Mouse (Mus musculus): Measurements from ENCODE around the gene Adcy3.

The Adcy3 gene

GRCm38 (mm10) chr12:4132941-4133846, at the start of gene Adcy3:
Gene Adcy3 (plus strand): TSS chr12:4133103.
- DNase-seq (ENCODE audit: low spot score) = no peak

GRCm38 (mm10) chr12:4083441-4083840, 49.5 kb upstream of the Adcy3 start:
- DNase-seq (ENCODE audit: low spot score) = no peak

GRCm38 (mm10) chr12:4107383-4107782, 25.5 kb upstream of the Adcy3 start:
- DNase-seq (ENCODE audit: low spot score) = peak; percentile 30

- no peak for DNase-seq (ENCODE audit: low spot score)
Observed at GRCm38 (mm10) chr12:4116132-4116531, 16.8 kb upstream of the Adcy3 start.

- no peak for DNase-seq (ENCODE audit: low spot score)
Observed at GRCm38 (mm10) chr12:4117136-4117535, 15.8 kb upstream of the Adcy3 start.

GRCm38 (mm10) chr12:4117579-4117978, 15.3 kb upstream of the Adcy3 start:
- DNase-seq (ENCODE audit: low spot score) = no peak

DNA sequence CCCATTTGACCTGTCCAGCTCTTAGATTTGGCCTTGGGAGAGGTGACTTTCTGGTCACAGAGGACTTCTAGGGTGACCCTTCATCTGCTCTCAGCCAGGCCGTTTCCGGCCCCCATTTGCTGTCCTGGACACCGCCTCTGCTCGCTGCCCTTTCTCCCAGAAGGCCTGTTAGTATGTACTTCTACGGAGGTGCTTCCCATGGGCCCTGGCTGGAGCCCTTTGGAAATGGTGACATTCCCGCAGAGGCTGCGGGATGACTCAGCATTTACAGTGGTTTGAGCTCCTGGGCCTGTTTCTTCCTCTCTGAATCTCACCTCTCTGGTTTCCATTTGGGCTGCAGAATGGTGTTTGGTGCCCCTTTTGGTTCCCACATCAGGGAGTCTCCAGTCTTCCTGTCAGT, 5.6 kb upstream of the Adcy3 start:
- DNase-seq (ENCODE audit: low spot score) = no peak

GRCm38 (mm10) chr12:4133847-4134212, 927 bp downstream of the Adcy3 start:
- no peak for DNase-seq (ENCODE audit: low spot score)

GRCm38 (mm10) chr12:4143179-4143578, 10.3 kb downstream of the Adcy3 start:
- DNase-seq (ENCODE audit: low spot score) = no peak

GRCm38 (mm10) chr12:4150936-4151335, 18.0 kb downstream of the Adcy3 start:
- DNase-seq (ENCODE audit: low spot score) = no peak

- DNase-seq (ENCODE audit: low spot score) = no peak
Observed at GRCm38 (mm10) chr12:4151969-4152368, 19.1 kb downstream of the Adcy3 start.

- DNase-seq (ENCODE audit: low spot score) = no peak
Observed at GRCm38 (mm10) chr12:4157466-4157865, 24.6 kb downstream of the Adcy3 start.

GRCm38 (mm10) chr12:4158179-4158578, 25.3 kb downstream of the Adcy3 start:
- DNase-seq (ENCODE audit: low spot score) = no peak

GRCm38 (mm10) chr12:4158868-4159632, 26.1 kb downstream of the Adcy3 start:
- no peak for DNase-seq (ENCODE audit: low spot score)

GRCm38 (mm10) chr12:4160322-4160721, 27.4 kb downstream of the Adcy3 start:
- no peak for DNase-seq (ENCODE audit: low spot score)

- no peak for DNase-seq (ENCODE audit: low spot score)
Observed at GRCm38 (mm10) chr12:4162886-4163285, 30.0 kb downstream of the Adcy3 start.

- no peak for DNase-seq (ENCODE audit: low spot score)
Observed at GRCm38 (mm10) chr12:4166970-4167369, 34.1 kb downstream of the Adcy3 start.

- no peak for DNase-seq (ENCODE audit: low spot score)
Observed at GRCm38 (mm10) chr12:4169058-4169457, 36.2 kb downstream of the Adcy3 start.

DNA sequence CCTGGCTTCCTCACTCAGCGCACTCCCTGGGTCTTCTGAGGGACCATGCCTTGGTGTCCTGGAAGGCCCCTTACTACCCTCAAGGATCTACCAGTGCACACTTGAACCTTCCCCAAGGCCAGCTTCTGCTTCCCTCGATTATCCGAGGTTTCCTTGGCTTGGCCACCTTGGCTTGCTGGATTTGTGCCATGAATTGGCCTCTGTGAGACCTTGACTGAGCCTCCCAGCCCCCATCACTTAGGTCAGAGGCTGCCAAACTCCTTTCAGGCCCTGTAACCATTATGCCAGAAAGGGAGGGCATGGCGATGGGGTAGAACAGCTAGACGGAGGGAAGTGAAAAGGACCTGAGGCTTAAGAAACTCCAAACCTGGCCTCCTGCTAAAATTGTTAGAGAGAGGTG, 36.7 kb downstream of the Adcy3 start:
- no peak for DNase-seq (ENCODE audit: low spot score)

GRCm38 (mm10) chr12:4173108-4173790, 40.3 kb downstream of the Adcy3 start:
- no peak for DNase-seq (ENCODE audit: low spot score)

DNA sequence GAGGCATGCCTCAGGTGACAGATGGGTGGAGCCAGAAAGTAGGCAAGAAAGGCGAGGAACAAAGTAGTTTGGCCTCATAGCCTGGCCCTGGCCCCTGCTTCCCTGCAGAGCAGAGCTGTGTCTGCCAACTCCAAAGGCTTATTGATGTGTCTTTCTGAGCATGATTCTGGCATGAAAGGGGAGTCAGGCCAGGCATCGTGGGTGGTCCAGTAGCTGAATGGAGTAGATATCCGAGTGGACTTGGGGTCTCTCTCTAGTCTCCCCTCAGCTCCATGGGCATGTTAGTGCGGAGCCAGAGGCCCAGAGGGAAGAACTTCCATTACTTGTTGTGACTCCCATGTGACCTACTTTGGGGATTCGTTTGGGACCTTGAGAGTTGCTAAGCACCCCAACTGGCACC, 45.9 kb downstream of the Adcy3 start:
- DNase-seq (ENCODE audit: low spot score) = no peak

DNA sequence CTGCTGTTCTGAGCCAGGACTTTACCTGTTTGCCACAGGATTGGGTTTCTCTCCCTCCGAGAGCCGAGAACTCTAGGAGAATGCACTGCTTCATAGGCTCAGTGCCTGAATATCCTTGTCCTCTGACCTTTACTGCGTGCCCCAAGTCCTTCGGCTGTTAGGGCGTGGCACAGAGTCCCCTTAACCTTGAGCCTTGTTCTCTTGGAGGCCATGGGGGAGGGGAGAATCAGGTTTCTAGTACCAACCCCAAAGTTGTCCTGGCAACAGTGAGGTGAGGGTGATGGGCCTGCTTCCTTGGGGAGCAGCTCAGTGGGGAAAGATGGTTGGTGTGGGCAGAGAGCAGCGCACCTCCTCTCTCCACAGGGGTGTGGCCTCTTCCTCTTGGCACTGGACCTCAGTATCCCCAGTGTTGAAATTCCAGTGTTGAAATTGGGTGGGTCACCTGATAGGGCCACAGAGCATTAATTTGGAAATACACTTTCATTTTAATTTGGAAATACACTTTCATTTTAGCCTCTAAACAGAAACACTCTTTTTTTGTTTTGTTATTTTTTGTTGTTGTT, 46.8 kb downstream of the Adcy3 start:
- no peak for DNase-seq (ENCODE audit: low spot score)
